Mouse (Mus musculus) layer of hippocampus, adult 9-11 months (tissue): ENCODE measurements around the gene Pcbd2.

ENCODE experiments used
- DNase-seq: peaks from one replicate; pipeline ENCODE4 v3.0.0; 2022

The Pcbd2 gene

GRCm38 (mm10) chr13:55737885-55738284 lies 10.7 kb downstream of the Pcbd2 start:
- DNase-seq: no peak

DNA sequence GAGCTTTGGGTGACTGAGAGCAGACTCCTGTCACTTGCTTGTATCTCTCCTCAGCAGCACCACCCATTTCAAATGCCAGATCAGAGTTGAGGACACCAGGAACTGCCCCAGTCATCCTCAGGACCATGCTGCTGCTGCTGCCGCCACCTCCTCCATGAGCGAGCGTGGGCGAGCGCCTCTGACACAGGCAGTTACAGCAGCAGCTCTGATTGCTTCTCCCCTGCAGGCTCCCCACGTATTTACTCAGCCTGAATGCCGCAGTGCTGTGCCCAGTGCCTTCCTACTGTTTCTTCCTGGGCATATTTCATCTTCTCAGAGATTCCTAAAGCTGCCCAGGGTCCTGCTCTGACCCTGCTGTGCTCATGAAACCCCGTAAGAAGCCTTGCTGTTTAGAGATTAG lies 15.1 kb downstream of the Pcbd2 start:
- peak; percentile 28 for DNase-seq

DNA sequence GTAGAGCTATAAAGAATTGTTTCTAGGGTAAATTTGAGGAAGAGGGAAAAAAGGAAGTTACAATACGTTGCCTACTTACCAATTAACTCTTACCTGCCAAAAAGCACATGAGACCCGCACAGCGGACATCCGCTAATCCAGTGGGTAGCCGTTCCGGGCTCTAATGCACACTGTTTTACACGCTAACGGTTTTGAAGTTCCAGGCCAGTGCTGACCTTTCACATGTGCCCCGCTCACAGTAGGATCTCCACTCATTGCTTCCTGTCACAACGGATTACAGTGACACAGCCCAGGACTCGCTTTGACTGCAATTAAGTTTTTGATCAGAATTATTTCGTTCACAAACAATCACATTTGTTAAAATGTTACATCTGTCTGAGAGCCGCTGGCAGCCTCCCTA lies 27.2 kb downstream of the Pcbd2 start:
- DNase-seq: no peak

DNA sequence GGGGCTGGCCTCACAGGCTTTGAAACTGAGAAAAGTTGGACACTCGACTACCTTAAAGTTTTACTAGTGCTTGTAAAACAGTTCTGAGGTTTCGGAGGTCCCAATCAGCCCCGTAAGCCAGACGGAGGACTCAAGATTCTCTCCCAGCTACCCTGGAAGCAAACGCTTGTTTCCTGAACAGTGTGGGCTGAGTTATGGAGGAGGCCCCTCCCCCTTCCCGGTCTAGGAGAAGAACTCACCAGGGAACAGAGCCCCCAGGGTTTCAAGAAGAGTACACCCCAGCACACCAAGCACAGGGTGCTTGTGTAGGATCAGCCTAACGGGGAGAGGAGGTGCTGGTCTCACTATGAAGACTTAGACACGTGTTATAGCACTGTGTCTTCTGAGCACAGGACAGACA lies 29.6 kb downstream of the Pcbd2 start:
- DNase-seq: no peak

DNA sequence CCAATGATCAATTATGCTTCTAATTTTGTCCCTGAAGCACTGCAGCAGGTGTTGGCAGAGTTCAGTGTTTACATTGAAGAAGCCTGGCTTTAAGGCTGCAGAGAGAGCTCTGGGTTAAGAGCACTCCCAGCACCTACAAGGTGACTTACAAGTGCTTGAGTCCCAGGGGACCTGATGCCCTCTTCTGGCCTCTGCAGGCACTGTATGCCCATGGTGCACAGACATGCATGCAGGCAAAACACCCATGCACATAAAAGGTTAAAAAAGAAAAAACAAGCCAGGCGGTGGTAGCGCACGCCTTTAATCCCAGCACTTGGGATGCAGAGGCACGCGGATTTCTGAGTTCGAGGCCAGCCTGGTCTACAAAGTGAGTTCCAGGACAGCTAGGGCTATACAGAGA lies 30.5 kb downstream of the Pcbd2 start:
- DNase-seq: no peak

DNA sequence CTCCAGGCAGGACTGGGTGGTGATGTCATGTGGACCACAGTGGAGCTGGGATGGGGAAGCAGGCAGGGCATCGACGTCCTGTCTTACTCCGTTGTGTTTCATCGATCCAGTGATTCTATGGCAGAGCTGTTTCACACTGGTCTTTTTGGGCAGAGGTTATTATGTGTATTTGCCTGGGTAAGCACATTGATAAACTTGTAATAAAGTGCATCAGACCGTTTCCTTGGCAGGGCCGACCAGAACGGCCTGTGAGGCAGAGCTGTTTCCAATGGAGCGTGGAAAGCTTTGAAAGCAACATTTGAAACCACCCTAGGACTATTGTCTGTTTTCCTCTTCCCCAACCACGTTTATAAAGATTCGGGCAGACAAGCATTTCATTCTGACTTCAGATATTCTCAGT lies 33.4 kb downstream of the Pcbd2 start:
- DNase-seq: no peak

- no peak for DNase-seq
Measured at GRCm38 (mm10) chr13:55761486-55761885, 34.3 kb downstream of the Pcbd2 start.

- no peak for DNase-seq
Measured at GRCm38 (mm10) chr13:55774352-55774751, 47.2 kb downstream of the Pcbd2 start.

DNA sequence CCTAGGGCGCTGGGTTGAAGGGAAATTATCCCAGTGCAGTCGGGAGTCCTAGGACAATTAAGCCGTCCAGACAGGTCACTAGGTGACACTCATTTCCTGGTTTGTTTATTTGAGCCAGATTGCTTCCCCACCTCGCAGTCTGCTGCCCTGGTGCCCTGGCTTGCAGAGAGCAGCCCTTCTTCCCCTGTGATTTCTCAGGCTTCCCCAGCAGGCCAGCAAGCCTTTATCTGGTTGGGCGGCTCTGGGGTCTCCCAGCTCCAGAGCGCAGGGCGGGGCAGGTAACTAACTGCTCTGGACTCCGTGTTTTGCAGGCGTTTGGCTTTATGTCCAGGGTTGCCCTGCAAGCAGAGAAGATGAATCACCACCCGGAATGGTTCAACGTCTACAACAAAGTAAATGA lies 47.9 kb downstream of the Pcbd2 start:
- DNase-seq: no peak

GRCm38 (mm10) chr13:55784268-55784667 lies 57.1 kb downstream of the Pcbd2 start, which contains the start of gene Catsper3:
Gene Catsper3 (plus strand): TSS chr13:55784568.
- DNase-seq: no peak

GRCm38 (mm10) chr13:55786120-55786519 lies 59.0 kb downstream of the Pcbd2 start:
- no peak for DNase-seq

GRCm38 (mm10) chr13:55801246-55801645 lies 74.1 kb downstream of the Pcbd2 start:
- DNase-seq: no peak

DNA sequence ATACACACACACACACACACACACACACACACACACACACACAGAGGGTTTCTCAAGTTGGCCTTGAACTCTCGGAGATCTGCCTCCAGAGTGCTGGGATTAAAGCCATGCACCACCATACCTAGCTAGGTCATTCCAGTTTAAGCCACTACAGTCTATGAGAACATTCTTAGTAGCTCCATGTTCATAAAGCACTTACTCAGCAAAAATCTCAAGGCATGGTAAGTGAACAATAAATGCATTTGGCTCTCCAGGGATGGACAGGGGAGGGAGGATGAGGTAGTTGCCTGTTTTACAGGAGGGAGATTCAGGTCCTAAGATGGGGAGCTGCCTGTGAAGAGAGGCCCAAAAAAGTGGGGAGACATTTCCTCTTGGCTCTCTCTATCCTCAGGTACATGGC lies 76.8 kb downstream of the Pcbd2 start:
- DNase-seq: no peak

DNA sequence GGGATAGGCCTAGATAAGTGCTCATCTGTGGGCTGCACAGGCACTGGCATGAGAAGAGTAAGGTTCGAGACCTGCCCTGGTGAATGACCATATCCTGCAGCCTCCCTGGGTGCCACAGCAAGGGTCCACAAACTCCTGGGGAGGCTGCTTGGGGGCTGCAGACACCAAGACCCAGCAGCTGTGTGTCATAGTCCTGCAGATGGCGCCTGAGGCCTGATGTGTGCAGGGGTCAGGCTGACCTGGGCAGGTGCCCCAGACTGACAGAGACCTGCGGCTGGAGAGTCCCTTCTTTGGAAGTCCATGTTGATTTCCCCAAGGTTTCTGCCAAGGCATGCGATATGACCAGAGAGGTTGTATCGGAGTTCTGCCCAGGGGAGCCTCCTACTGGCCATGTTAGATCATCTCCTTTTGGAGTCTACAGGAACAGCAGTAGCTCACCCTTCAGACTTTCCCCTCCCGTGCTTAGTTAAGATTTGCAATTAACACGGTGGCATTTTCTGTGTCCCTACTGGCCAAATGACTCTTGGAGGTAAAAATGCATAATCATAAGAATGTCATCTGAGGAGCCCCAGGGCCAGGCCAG lies 82.0 kb downstream of the Pcbd2 start:
- no peak for DNase-seq

DNA sequence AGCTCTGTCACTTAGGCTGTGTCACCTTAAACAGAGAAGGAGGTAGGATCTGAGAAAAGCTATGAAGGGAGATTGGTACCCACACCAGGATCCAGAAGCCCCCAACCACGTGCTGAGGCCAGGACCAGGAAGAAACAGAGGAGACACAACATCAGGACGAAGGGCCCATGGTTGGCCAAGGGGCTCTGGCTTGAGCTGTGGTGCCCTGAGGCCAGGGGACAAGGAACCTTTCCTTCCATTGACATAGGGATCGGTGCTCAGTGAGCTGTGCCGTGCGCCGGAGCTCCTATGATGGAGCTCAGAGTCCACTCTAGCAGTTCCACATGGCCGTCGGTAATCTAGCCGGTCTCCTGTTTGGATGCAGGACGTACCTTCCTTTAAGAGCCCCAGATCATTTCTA lies 82.5 kb downstream of the Pcbd2 start:
- no peak for DNase-seq

GRCm38 (mm10) chr13:55810947-55811346 lies 83.8 kb downstream of the Pcbd2 start:
- no peak for DNase-seq

GRCm38 (mm10) chr13:55813490-55814016 lies 86.4 kb downstream of the Pcbd2 start:
- DNase-seq: no peak

- DNase-seq: no peak
Measured at GRCm38 (mm10) chr13:55814834-55815233, 87.7 kb downstream of the Pcbd2 start.

- DNase-seq: no peak
Measured at GRCm38 (mm10) chr13:55822499-55822898, 95.3 kb downstream of the Pcbd2 start.

GRCm38 (mm10) chr13:55824151-55824945 lies 97.2 kb downstream of the Pcbd2 start:
- no peak for DNase-seq

- no peak for DNase-seq
Measured at GRCm38 (mm10) chr13:55825245-55825681, 98.1 kb downstream of the Pcbd2 start.

GRCm38 (mm10) chr13:55826008-55826671 lies 99.0 kb downstream of the Pcbd2 start:
- no peak for DNase-seq
